Mouse (Mus musculus) adrenal gland, postnatal 10 days (tissue): Measurements from ENCODE around the gene Ceacam10. TPM values are rescaled to one million over a fixed set of nuclear protein-coding genes. Genes with fewer than 3 reads are reported as not detected.

Source experiments
- total RNA-seq, 2 experiments: library from RNA; stranded (reverse); gene quantifications; 2 replicates each; pipeline ENCODE4 v1.2.3; 2021

Ceacam10 gene
- total RNA-seq, 2 experiments from 2014 or later: 0.75 TPM; not detected in 1

Other genes with a start within 250 kb of the Ceacam10 start
- 10 to 100 TPM; 17.6 to 23.3 TPM for gene Irgq, start 246.5 kb upstream of the Ceacam10 start, total RNA-seq
- not detected for gene Pinlyp, start 231.1 kb upstream of the Ceacam10 start, total RNA-seq
- 10 to 100 TPM; 37.4 to 48.6 TPM for gene Xrcc1, start 230.9 kb upstream of the Ceacam10 start, total RNA-seq
- gene Ethe1, start 189.7 kb upstream of the Ceacam10 start, total RNA-seq: 10 to 100 TPM; 20.0 to 23.1 TPM
- gene Zfp575, start 189.6 kb upstream of the Ceacam10 start, total RNA-seq: under 1 TPM; 0.54 to 0.73 TPM
- 1 to 10 TPM; 3.6 TPM for gene Phldb3, start 166.4 kb upstream of the Ceacam10 start, total RNA-seq
- under 1 TPM; 0.24 to 0.27 TPM for gene Lypd3, start 140.7 kb upstream of the Ceacam10 start, total RNA-seq
- not detected for gene Tex101, start 100.5 kb upstream of the Ceacam10 start, total RNA-seq
- gene BC049730, start 68.0 kb upstream of the Ceacam10 start, total RNA-seq: not detected
- not detected for gene Gm4763, start 50.3 kb upstream of the Ceacam10 start, total RNA-seq
- 1 to 10 TPM; 1.3 to 2.1 TPM for gene Cd177, start 16.9 kb upstream of the Ceacam10 start, total RNA-seq
- 1 to 10 TPM in 1 of 2 experiments, not detected in 1; 2.6 TPM for gene Gm9844, start 85.0 kb downstream of the Ceacam10 start, total RNA-seq
- gene Lypd4, start 92.7 kb downstream of the Ceacam10 start, total RNA-seq: not detected
- gene Dmrtc2, start 92.9 kb downstream of the Ceacam10 start, total RNA-seq: not detected
- gene Rps19, start 107.2 kb downstream of the Ceacam10 start, total RNA-seq: 1,000 to 10,000 TPM; 1,109 to 1,195 TPM
- 1 to 10 TPM; 9.6 to 9.8 TPM for gene Cd79a, start 120.2 kb downstream of the Ceacam10 start, total RNA-seq
- 100 to 1,000 TPM in 1 of 2 experiments, 10 to 100 TPM in 1; 93.0 to 137 TPM for gene Arhgef1, start 125.7 kb downstream of the Ceacam10 start, total RNA-seq
- gene Gm4881, start 167.3 kb downstream of the Ceacam10 start, total RNA-seq: not detected
- 100 to 1,000 TPM; 222 to 234 TPM for gene Rabac1, start 195.5 kb downstream of the Ceacam10 start, total RNA-seq
- gene Atp1a3, start 228.8 kb downstream of the Ceacam10 start, total RNA-seq: 10 to 100 TPM; 26.2 to 42.2 TPM